Mouse (Mus musculus): Measurements from ENCODE around the gene Pde2a. TPM values are rescaled to one million over a fixed set of nuclear protein-coding genes. Genes with fewer than 3 reads are reported as not detected.

Pde2a gene
- polyA plus RNA-seq, 1 experiment from 2014 or later = 16.4 TPM

DNA sequence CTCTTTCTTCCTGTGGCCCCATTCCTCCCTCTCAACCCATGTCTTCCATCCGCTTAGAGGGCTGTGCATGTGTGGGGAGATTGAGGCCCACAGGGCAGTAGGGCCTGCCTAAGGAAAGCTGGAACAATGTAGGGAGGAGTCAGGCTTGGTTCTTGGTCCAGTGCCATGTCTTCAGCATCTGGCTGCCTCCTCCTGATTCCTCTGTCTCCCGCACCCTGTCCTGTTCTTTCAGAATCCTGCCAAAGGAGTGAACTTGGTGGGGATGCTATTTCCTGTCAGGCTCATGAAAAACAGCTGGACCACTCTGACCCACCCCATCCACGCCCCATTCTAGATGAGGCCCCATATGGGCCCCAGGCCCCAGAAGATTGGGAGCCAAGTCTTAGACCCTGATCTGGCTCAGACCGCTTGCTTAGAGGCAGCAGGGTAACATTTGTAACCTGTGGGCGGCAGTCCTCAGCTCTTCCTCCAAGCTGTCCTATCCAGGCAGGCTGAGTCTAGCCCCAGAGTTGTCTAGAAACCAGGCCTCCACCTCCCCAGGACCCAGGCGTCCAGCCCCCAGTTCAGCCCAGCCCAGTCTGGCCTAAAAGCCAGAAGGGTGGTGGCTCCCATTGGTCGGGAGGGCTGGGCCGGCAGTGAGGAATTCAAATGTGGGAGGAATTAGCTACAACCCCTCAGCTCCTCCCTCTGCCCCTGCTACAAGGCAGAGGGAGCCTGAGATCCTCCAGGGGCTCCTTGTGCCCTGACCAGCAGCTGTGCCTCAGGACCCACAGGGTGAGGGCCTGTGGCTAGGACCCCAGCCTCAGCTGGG is 27.6 kb upstream of the Pde2a start:
- Histone ChIP-seq H3K4me3 (ENCODE audit: low read depth, low read length) (peak overlapping the region; percentile 34), H3K4me1 (replicated peaks; ENCODE audit: control insufficient read depth, insufficient read depth, low read length) (peaks cover 34% of the 10 kb centered on the region), H3K9ac (ENCODE audit: low read length) (peak overlapping the region; percentile 35), H3K27me3 (replicated peaks; ENCODE audit: control insufficient read depth, insufficient read depth, low read length) (no peaks in the 10 kb centered on the region), H3K36me3 (ENCODE audit: control insufficient read depth, insufficient read depth, low read length) (peaks cover 46% of the 10 kb centered on the region), H3K27ac (ENCODE audit: low read depth) (peak overlapping the region; percentile 93), H3K9me3 (ENCODE audit: control insufficient read depth, low read length) (no peaks in the 10 kb centered on the region), H3K4me2 (ENCODE audit: low read length) (peak overlapping the region; percentile 52)
- peak; percentile 81 for ATAC-seq (replicated peaks; ENCODE audit: low FRiP score, low TSS enrichment, low read depth)
- WGBS = 27% methylated on average over 8 of the region's 8 CpGs
- peak; percentile 76 for DNase-seq (ENCODE audit: low spot score)

GRCm38 (mm10) chr7:101394569-101394968 is 26.9 kb upstream of the Pde2a start:
- Histone ChIP-seq H3K4me2 (ENCODE audit: low read length) (peak overlapping the region; percentile 52), H3K9me3 (ENCODE audit: control insufficient read depth, low read length) (no peaks in the 10 kb centered on the region), H3K27me3 (replicated peaks; ENCODE audit: control insufficient read depth, insufficient read depth, low read length) (no peaks in the 10 kb centered on the region), H3K4me3 (ENCODE audit: low read depth, low read length) (peak overlapping the region; percentile 34), H3K9ac (ENCODE audit: low read length) (peak overlapping the region; percentile 35), H3K27ac (ENCODE audit: low read depth) (peak overlapping the region; percentile 93), H3K4me1 (replicated peaks; ENCODE audit: control insufficient read depth, insufficient read depth, low read length) (peaks cover 34% of the 10 kb centered on the region), H3K36me3 (ENCODE audit: control insufficient read depth, insufficient read depth, low read length) (peaks cover 47% of the 10 kb centered on the region)
- 59% methylated on average over 3 of the region's 3 CpGs for WGBS
- ATAC-seq (replicated peaks; ENCODE audit: low FRiP score, low TSS enrichment, low read depth) (peak; percentile 2; the same call in 1 of the 2 replicates), DNase-seq (ENCODE audit: low spot score) (no peak)

GRCm38 (mm10) chr7:101395471-101395870 is 26.0 kb upstream of the Pde2a start:
- Histone ChIP-seq H3K27me3 (replicated peaks; ENCODE audit: control insufficient read depth, insufficient read depth, low read length) (no peaks in the 10 kb centered on the region), H3K9me3 (ENCODE audit: control insufficient read depth, low read length) (no peaks in the 10 kb centered on the region), H3K36me3 (ENCODE audit: control insufficient read depth, insufficient read depth, low read length) (peaks cover 46% of the 10 kb centered on the region), H3K4me1 (replicated peaks; ENCODE audit: control insufficient read depth, insufficient read depth, low read length) (peaks cover 34% of the 10 kb centered on the region), H3K9ac (ENCODE audit: low read length) (0 out of 2 replicates have a peak overlapping the region, but pooled peaks have one; percentile 5), H3K4me3 (ENCODE audit: low read depth, low read length) (peak overlapping the region; percentile 34), H3K27ac (ENCODE audit: low read depth) (peak overlapping the region; percentile 93; the same call in 1 of the 2 replicates), H3K4me2 (ENCODE audit: low read length) (peak overlapping the region; percentile 52)
- ATAC-seq (replicated peaks; ENCODE audit: low FRiP score, low TSS enrichment, low read depth) (no peak), DNase-seq (ENCODE audit: low spot score) (no peak)
- 69% methylated on average over 2 of the region's 2 CpGs for WGBS

DNA sequence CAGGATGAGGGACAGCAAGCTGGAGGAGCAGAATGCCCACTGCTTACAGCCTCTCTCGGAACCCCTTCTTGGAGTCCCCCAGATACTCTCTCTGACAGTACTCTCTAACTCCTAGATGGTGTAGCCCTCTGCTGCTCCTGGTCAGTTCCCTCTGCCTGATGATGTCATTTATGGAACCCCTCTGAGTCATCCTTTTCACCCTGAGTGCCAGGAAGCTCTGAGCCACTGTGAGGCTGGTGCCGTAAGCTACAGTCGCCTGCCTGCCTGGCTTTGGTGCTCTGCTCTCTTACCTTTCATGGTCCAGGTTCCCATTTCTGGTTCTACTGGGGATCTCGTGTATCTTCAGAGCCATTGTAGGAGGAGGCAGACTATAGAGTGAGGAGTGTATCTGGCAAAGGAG is 24.3 kb upstream of the Pde2a start:
- Histone ChIP-seq H3K27me3 (replicated peaks; ENCODE audit: control insufficient read depth, insufficient read depth, low read length) (no peaks in the 10 kb centered on the region), H3K36me3 (ENCODE audit: control insufficient read depth, insufficient read depth, low read length) (peaks cover 61% of the 10 kb centered on the region), H3K4me3 (ENCODE audit: low read depth, low read length) (no peak overlapping the region), H3K27ac (ENCODE audit: low read depth) (no peak overlapping the region), H3K4me2 (ENCODE audit: low read length) (no peak overlapping the region), H3K9me3 (ENCODE audit: control insufficient read depth, low read length) (no peaks in the 10 kb centered on the region), H3K4me1 (replicated peaks; ENCODE audit: control insufficient read depth, insufficient read depth, low read length) (peaks cover 22% of the 10 kb centered on the region), H3K9ac (ENCODE audit: low read length) (no peak overlapping the region)
- WGBS = 91% methylated on average over 4 of the region's 4 CpGs
- DNase-seq (ENCODE audit: low spot score) = no peak
- ATAC-seq (replicated peaks; ENCODE audit: low FRiP score, low TSS enrichment, low read depth) = no peak

GRCm38 (mm10) chr7:101401510-101401909 is 20.0 kb upstream of the Pde2a start:
- no peaks in the 10 kb centered on the region for H3K27me3 ChIP-seq (replicated peaks; ENCODE audit: control insufficient read depth, insufficient read depth, low read length)
- no peak overlapping the region for H3K27ac ChIP-seq (ENCODE audit: low read depth)
- peaks cover 94% of the 10 kb centered on the region for H3K36me3 ChIP-seq (ENCODE audit: control insufficient read depth, insufficient read depth, low read length)
- ATAC-seq (replicated peaks; ENCODE audit: low FRiP score, low TSS enrichment, low read depth) = no peak
- no peaks in the 10 kb centered on the region for H3K9me3 ChIP-seq (ENCODE audit: control insufficient read depth, low read length)
- no peak overlapping the region for H3K9ac ChIP-seq (ENCODE audit: low read length)
- WGBS = 85% methylated on average over 7 of the region's 7 CpGs
- H3K4me2 ChIP-seq (ENCODE audit: low read length) = no peak overlapping the region
- H3K4me3 ChIP-seq (ENCODE audit: low read depth, low read length) = no peak overlapping the region
- H3K4me1 ChIP-seq (replicated peaks; ENCODE audit: control insufficient read depth, insufficient read depth, low read length) = no peaks in the 10 kb centered on the region
- DNase-seq (ENCODE audit: low spot score) = no peak

- no peak for DNase-seq (ENCODE audit: low spot score)
- H3K36me3 ChIP-seq (ENCODE audit: control insufficient read depth, insufficient read depth, low read length) = peaks cover 91% of the 10 kb centered on the region
- WGBS = 91% methylated on average over 5 of the region's 5 CpGs
- no peaks in the 10 kb centered on the region for H3K9me3 ChIP-seq (ENCODE audit: control insufficient read depth, low read length)
- no peak overlapping the region for H3K27ac ChIP-seq (ENCODE audit: low read depth)
- no peak overlapping the region for H3K4me3 ChIP-seq (ENCODE audit: low read depth, low read length)
- no peaks in the 10 kb centered on the region for H3K4me1 ChIP-seq (replicated peaks; ENCODE audit: control insufficient read depth, insufficient read depth, low read length)
- H3K27me3 ChIP-seq (replicated peaks; ENCODE audit: control insufficient read depth, insufficient read depth, low read length) = no peaks in the 10 kb centered on the region
- H3K4me2 ChIP-seq (ENCODE audit: low read length) = no peak overlapping the region
- H3K9ac ChIP-seq (ENCODE audit: low read length) = no peak overlapping the region
- ATAC-seq (replicated peaks; ENCODE audit: low FRiP score, low TSS enrichment, low read depth) = no peak
These were observed 17.7 kb upstream of the Pde2a start for GRCm38 (mm10) chr7:101403831-101404230.

DNA sequence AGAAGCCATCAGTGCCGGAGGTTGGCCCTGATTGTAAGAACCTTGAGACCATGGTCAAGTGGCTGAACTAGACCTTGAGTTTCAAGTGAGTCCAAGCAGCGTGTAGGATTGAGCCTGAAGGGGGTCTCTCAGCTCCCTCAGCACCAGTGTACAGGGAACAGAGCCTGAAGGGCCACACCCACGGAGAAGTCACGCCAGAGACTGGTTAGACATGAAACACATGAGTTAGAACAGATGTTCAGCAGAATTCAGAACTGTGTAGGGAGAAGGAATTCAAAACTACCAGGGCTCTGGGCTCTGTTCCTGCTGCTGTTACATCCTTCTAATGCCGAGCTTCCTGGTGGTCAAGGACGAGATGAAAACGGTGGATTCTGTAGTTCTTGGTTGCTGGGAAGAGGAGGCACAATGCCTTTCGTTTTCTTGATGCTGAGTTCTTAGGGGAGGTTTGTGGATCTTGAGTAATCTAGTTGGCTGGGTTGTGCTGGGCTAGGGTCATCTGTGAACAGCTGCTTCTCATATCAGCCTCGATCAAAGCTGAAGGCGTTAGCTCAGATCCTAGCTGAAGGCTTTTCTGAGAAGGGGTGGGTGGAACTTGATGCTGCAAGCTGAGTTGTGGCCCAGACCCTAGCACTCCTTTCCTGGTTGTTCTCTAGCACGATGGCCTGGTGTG is 11.1 kb upstream of the Pde2a start, which contains the start of gene Gm45837:
TSS of gene Gm45837 (plus strand) at position 620 of the 670 bp plus-strand sequence.
- Histone ChIP-seq H3K4me2 (ENCODE audit: low read length) (no peak within 1 kb of the TSS), H3K9me3 (ENCODE audit: control insufficient read depth, low read length) (no peaks in the 10 kb centered on the region), H3K4me3 (ENCODE audit: low read depth, low read length) (no peak within 1 kb of the TSS), H3K9ac (ENCODE audit: low read length) (no peak within 1 kb of the TSS), H3K36me3 (ENCODE audit: control insufficient read depth, insufficient read depth, low read length) (peaks cover 65% of the 10 kb centered on the region), H3K4me1 (replicated peaks; ENCODE audit: control insufficient read depth, insufficient read depth, low read length) (peaks cover 10% of the 10 kb centered on the region), H3K27ac (ENCODE audit: low read depth) (no peak within 1 kb of the TSS), H3K27me3 (replicated peaks; ENCODE audit: control insufficient read depth, insufficient read depth, low read length) (no peaks in the 10 kb centered on the region)
- ATAC-seq (replicated peaks; ENCODE audit: low FRiP score, low TSS enrichment, low read depth) (no peak), DNase-seq (ENCODE audit: low spot score) (no peak)
- 74% methylated on average over 11 of the region's 11 CpGs for WGBS

- no peak overlapping the region for H3K4me3 ChIP-seq (ENCODE audit: low read depth, low read length)
- DNase-seq (ENCODE audit: low spot score) (peak; percentile 95), ATAC-seq (replicated peaks; ENCODE audit: low FRiP score, low TSS enrichment, low read depth) (0 out of 2 replicates have a peak, but pooled peaks have one; percentile 7)
- H3K4me1 ChIP-seq (replicated peaks; ENCODE audit: control insufficient read depth, insufficient read depth, low read length) = peaks cover 16% of the 10 kb centered on the region
- H3K36me3 ChIP-seq (ENCODE audit: control insufficient read depth, insufficient read depth, low read length) = peaks cover 46% of the 10 kb centered on the region
- H3K9me3 ChIP-seq (ENCODE audit: control insufficient read depth, low read length) = no peaks in the 10 kb centered on the region
- H3K27ac ChIP-seq (ENCODE audit: low read depth) = no peak overlapping the region
- H3K9ac ChIP-seq (ENCODE audit: low read length) = no peak overlapping the region
- no peak overlapping the region for H3K4me2 ChIP-seq (ENCODE audit: low read length)
- H3K27me3 ChIP-seq (replicated peaks; ENCODE audit: control insufficient read depth, insufficient read depth, low read length) = peaks cover 6% of the 10 kb centered on the region; the same call in 1 of the 2 replicates
These were observed 8.7 kb upstream of the Pde2a start for GRCm38 (mm10) chr7:101412796-101413195.

Measured in intestine, embryonic 14.5 days (tissue).